Mouse (Mus musculus): ENCODE data around the gene AI481877. TPM values are rescaled to one million over a fixed set of nuclear protein-coding genes. Genes with fewer than 3 reads are reported as not detected.
A peak's percentile ranks its signal among the peaks of the same experiment; 100 is the strongest.

AI481877 gene
- total and polyA plus RNA-seq, 3 experiments, result not detected

DNA sequence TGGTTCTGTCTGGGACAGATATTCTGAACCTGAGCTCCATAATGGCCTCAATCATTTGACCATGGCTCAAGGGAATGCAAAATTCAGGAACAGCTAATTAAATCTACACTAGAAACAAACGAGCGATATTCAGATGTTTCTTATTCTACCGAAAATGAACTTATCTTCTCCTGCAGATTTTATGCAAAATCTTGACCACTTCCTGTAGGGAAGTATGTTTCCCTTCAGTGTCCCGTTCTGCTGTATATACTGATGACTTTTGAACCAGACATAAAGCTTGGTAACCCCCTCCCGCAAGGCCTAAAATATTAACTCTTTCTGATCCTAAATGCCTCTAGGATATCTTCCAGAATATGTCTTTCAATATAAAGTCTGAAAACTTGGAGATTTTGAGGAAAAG is 12.1 kb upstream of the AI481877 start:
- TF ChIP-seq EP300 (IDR thresholded peaks at IDR 0.05; ENCODE audit: insufficient read depth, low read depth, low read length) (no peak), POLR2A (IDR thresholded peaks at IDR 0.05; ENCODE audit: insufficient read depth, low read depth, low read length) (no peak), CTCF (IDR thresholded peaks at IDR 0.05) (no peak)
- whole genome bisulfite sequencing, result 36% methylated on average over 5 of the region's 5 CpGs

DNA sequence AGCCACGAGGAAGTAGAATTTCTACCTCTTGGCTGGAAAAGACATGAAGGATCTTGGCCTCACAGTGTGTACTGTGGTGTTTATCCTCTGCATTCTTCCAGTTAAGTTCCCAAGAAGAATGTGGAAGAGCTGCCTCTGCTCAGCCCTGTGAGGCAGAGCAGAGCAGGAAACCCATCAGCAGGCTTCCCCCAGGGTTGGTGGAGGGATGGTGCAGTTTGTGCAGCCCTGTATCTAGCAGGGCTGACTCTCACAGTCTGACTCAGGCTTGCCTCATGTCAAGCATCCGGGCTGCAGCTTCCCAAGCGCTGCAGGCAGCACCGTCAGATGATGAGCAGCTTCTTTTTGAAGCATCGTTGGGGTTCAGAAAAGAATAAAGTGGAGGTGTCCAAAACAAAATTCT is 10.3 kb upstream of the AI481877 start:
- TF ChIP-seq EP300 (IDR thresholded peaks at IDR 0.05; ENCODE audit: insufficient read depth, low read depth, low read length) (no peak), CTCF (IDR thresholded peaks at IDR 0.05) (no peak), POLR2A (IDR thresholded peaks at IDR 0.05; ENCODE audit: insufficient read depth, low read depth, low read length) (no peak)
- WGBS, result 48% methylated on average over 5 of the region's 5 CpGs
- H3K27me3 ChIP-seq (ENCODE audit: control insufficient read depth, insufficient read depth, low read length), result no peaks in the 10 kb centered on the region
- H3K36me3 ChIP-seq (ENCODE audit: control insufficient read depth, insufficient read depth, low read length), result no peaks in the 10 kb centered on the region
- H3K79me2 ChIP-seq (replicated peaks; ENCODE audit: control insufficient read depth, insufficient read depth, low read length), result no peaks in the 10 kb centered on the region
- H3K4me1 ChIP-seq (ENCODE audit: control insufficient read depth, insufficient read depth, low read length), result no peaks in the 10 kb centered on the region
- intact Hi-C loops (cut with DNase I), result no loop called here
- H3K9ac ChIP-seq (ENCODE audit: low read depth, low read length), result no peak overlapping the region
- DNase-seq, result no peak
- no peak overlapping the region for H3K4me3 ChIP-seq
- no peak overlapping the region for H3K27ac ChIP-seq

More for the DNA sequence above, 12.1 kb upstream of the AI481877 start:
- no peak overlapping the region for H3K4me3 ChIP-seq
- H3K9ac ChIP-seq (ENCODE audit: low read depth, low read length), result no peak overlapping the region
- no peaks in the 10 kb centered on the region for H3K36me3 ChIP-seq (ENCODE audit: control insufficient read depth, insufficient read depth, low read length)
- intact Hi-C loops (cut with DNase I), result no loop called here
- no peaks in the 10 kb centered on the region for H3K27me3 ChIP-seq (ENCODE audit: control insufficient read depth, insufficient read depth, low read length)
- no peak overlapping the region for H3K27ac ChIP-seq
- H3K79me2 ChIP-seq (replicated peaks; ENCODE audit: control insufficient read depth, insufficient read depth, low read length), result no peaks in the 10 kb centered on the region
- no peaks in the 10 kb centered on the region for H3K4me1 ChIP-seq (ENCODE audit: control insufficient read depth, insufficient read depth, low read length)
- DNase-seq, result no peak

DNA sequence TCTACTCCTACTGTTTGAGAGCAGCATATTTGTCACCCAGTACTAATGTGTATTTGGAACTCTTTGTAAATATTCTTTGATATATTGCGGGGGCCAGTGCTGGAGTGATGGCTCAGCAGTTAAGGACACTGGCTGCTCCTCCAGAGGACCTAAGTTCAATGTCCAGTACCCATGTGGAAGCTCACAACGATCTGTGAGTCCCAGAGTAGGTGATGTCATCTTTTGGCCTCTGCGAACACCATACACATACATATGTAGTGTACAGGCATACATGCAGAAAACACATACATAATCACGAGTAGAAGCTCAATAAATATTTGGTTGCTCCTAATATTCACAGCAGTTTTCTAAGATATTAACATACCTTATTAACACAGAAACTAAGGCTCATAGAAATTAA is 9.8 kb downstream of the AI481877 start:
- Histone ChIP-seq H3K27me3 (ENCODE audit: control insufficient read depth, insufficient read depth, low read length) (no peaks in the 10 kb centered on the region), H3K4me1 (ENCODE audit: control insufficient read depth, insufficient read depth, low read length) (no peaks in the 10 kb centered on the region), H3K4me3 (no peak overlapping the region), H3K27ac (no peak overlapping the region), H3K36me3 (ENCODE audit: control insufficient read depth, insufficient read depth, low read length) (no peaks in the 10 kb centered on the region), H3K79me2 (replicated peaks; ENCODE audit: control insufficient read depth, insufficient read depth, low read length) (no peaks in the 10 kb centered on the region), H3K9ac (ENCODE audit: low read depth, low read length) (no peak overlapping the region)
- DNase-seq, result no peak
- TF ChIP-seq CTCF (IDR thresholded peaks at IDR 0.05) (no peak), POLR2A (IDR thresholded peaks at IDR 0.05; ENCODE audit: insufficient read depth, low read depth, low read length) (no peak), EP300 (IDR thresholded peaks at IDR 0.05; ENCODE audit: insufficient read depth, low read depth, low read length) (no peak)
- WGBS, result 75% methylated on average over 4 of the region's 4 CpGs
- intact Hi-C loops (cut with DNase I), result no loop called here

DNA sequence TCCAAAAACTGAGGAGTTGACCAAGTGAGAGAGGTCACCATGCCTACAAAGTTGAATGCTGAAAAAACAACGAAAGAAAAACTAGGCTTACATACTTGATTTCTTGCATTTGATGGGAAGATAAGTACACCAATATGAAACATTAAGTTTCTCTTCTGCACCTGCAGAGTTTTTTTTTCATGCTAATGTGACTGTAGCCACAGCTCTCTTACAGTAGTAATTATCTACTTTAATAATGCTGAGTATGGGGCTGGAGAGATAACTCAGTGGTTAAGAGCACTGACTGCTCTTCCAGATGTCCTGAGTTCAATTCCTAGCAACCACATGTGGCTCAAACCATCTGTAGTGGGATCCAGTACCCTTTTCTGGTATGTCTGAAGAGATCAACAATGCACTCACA is 13.7 kb downstream of the AI481877 start:
- Histone ChIP-seq H3K4me1 (ENCODE audit: control insufficient read depth, insufficient read depth, low read length) (no peaks in the 10 kb centered on the region), H3K27ac (no peak overlapping the region), H3K9ac (ENCODE audit: low read depth, low read length) (no peak overlapping the region), H3K4me3 (no peak overlapping the region), H3K27me3 (ENCODE audit: control insufficient read depth, insufficient read depth, low read length) (no peaks in the 10 kb centered on the region), H3K36me3 (ENCODE audit: control insufficient read depth, insufficient read depth, low read length) (no peaks in the 10 kb centered on the region), H3K79me2 (replicated peaks; ENCODE audit: control insufficient read depth, insufficient read depth, low read length) (no peaks in the 10 kb centered on the region)
- intact Hi-C loops (cut with DNase I), result no loop called here
- no peak for DNase-seq
- WGBS, result 72% methylated on average over 1 of the region's 1 CpGs
- TF ChIP-seq CTCF (IDR thresholded peaks at IDR 0.05) (no peak), POLR2A (IDR thresholded peaks at IDR 0.05; ENCODE audit: insufficient read depth, low read depth, low read length) (no peak), EP300 (IDR thresholded peaks at IDR 0.05; ENCODE audit: insufficient read depth, low read depth, low read length) (no peak)

DNA sequence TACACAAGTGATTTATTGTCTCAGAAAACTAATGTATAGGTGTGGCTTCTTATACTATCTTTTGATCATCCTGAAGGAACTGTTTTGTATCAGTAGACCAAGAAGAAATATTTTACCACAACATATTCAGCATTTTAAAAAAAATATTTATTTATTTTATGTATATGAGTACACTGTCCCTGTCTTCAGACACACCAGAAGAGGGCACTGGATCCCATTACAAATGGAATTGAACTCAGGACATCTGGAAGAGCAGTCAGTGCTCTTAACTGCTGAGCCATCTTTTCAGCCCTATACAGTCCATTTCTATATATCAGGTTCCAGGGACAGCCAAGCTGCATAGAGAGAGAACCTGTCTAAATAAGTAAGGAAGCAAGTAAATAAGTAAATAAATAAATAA is 15.2 kb downstream of the AI481877 start:
- intact Hi-C loops (cut with DNase I), result loop anchor here (1.0 kb wide), 1 partner anchor 64 kb away; no protein-coding TSS in a partner anchor
- Histone ChIP-seq H3K36me3 (ENCODE audit: control insufficient read depth, insufficient read depth, low read length) (no peaks in the 10 kb centered on the region), H3K4me1 (ENCODE audit: control insufficient read depth, insufficient read depth, low read length) (no peaks in the 10 kb centered on the region), H3K9ac (ENCODE audit: low read depth, low read length) (no peak overlapping the region), H3K27ac (no peak overlapping the region), H3K79me2 (replicated peaks; ENCODE audit: control insufficient read depth, insufficient read depth, low read length) (no peaks in the 10 kb centered on the region), H3K27me3 (ENCODE audit: control insufficient read depth, insufficient read depth, low read length) (no peaks in the 10 kb centered on the region), H3K4me3 (no peak overlapping the region)
- no peak for TF ChIP-seq EP300 (IDR thresholded peaks at IDR 0.05; ENCODE audit: insufficient read depth, low read depth, low read length)
- peak; percentile 69 for TF ChIP-seq CTCF (IDR thresholded peaks at IDR 0.05)
- no peak for DNase-seq

DNA sequence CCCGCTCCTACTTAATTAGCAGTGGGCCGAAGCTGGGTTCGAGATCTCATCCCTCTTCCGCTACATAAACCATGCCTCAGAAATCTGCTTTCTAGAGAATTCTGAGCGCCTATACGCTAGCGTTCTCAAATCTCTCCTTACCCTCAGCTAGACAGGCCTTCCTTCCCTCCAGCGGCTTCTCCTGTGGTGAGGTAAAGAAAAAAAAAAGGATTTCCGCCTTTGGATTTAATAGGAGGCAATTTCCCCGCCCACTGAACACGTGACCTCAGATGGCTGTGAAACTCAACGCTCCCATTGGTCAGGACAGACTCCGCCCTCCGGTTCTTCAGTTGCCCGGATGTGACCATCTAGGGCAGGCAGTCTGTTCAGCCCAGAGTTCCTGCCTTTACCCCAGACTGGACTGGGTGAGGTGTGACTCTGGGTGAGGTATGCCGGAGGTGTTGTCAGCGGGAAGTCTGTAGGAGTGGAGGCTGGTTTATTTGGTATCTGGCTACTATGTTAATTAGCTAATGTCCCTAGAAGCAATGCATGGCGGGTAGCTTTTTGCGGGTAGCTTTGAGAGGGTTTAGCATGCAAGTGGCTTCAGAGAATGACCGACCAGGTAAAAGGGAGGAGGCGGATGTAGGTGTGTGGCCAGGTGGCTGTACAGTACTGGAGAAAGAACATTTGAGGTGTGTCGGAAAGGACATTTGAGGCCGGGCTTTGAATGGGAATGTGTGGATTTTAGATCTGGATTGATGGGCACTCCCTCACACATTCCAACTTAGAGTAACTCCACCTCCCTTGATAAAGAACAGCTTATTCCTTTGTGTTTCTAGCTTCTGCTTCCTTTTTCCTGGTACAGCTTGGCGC is 20.9 kb downstream of the AI481877 start:
- no peaks in the 10 kb centered on the region for H3K79me2 ChIP-seq (replicated peaks; ENCODE audit: control insufficient read depth, insufficient read depth, low read length)
- H3K9ac ChIP-seq (ENCODE audit: low read depth, low read length), result no peak overlapping the region
- no peaks in the 10 kb centered on the region for H3K4me1 ChIP-seq (ENCODE audit: control insufficient read depth, insufficient read depth, low read length)
- H3K36me3 ChIP-seq (ENCODE audit: control insufficient read depth, insufficient read depth, low read length), result no peaks in the 10 kb centered on the region
- intact Hi-C loops (cut with DNase I), result no loop called here
- no peaks in the 10 kb centered on the region for H3K27me3 ChIP-seq (ENCODE audit: control insufficient read depth, insufficient read depth, low read length)
- no peak overlapping the region for H3K4me3 ChIP-seq
- DNase-seq, result no peak
- WGBS, result 91% methylated on average over 24 of the region's 24 CpGs
- H3K27ac ChIP-seq, result no peak overlapping the region
- TF ChIP-seq CTCF (IDR thresholded peaks at IDR 0.05) (no peak), EP300 (IDR thresholded peaks at IDR 0.05; ENCODE audit: insufficient read depth, low read depth, low read length) (no peak), POLR2A (IDR thresholded peaks at IDR 0.05; ENCODE audit: insufficient read depth, low read depth, low read length) (no peak)

Measured in heart, adult 2 months (tissue).